Mouse (Mus musculus) MEL (cell line): ENCODE data around the gene Ggt7.

Experiments
- CHD2 ChIP-seq: IDR thresholded peaks from 2 replicates; pipeline ENCODE4 v1.6.1; 2011; ENCODE audit warnings: low read length, improper control_type of control experiment
- CTCF ChIP-seq, 3 experiments: IDR thresholded peaks in 2 of 3; conservative IDR thresholded peaks in 1 of 3; 2 replicates each; pipeline ENCODE4 v1.5.1; 2011 to 2012; ENCODE audit warnings: low read length in 3 of 3, low read depth in 2 of 3, mild to moderate bottlenecking in 2 of 3, improper control_type of control experiment in 1 of 3, inconsistent platforms in 1 of 3, mixed read lengths in 1 of 3, moderate library complexity in 1 of 3; ENCODE audit not compliant: control insufficient read depth in 1 of 3, insufficient read depth in 1 of 3, poor library complexity in 1 of 3, severe bottlenecking in 1 of 3
- HCFC1 ChIP-seq: IDR thresholded peaks from 2 replicates; pipeline ENCODE4 v1.6.1; 2012; ENCODE audit warnings: low read depth, mild to moderate bottlenecking, inconsistent platforms, low read length, improper control_type of control experiment, moderate library complexity
- JUND ChIP-seq: IDR thresholded peaks from 2 replicates; pipeline ENCODE4 v1.6.1; 2011; ENCODE audit warnings: low read depth, mild to moderate bottlenecking, improper control_type of control experiment, low read length
- MAX ChIP-seq: IDR thresholded peaks from 2 replicates; pipeline ENCODE4 v1.6.1; 2011; ENCODE audit warnings: low read length, improper control_type of control experiment
- MYC ChIP-seq: IDR thresholded peaks from 2 replicates; pipeline ENCODE4 v1.6.1; 2011; ENCODE audit warnings: low read depth, mild to moderate bottlenecking, low read length, improper control_type of control experiment, moderate library complexity
- POLR2A ChIP-seq, 2 experiments: IDR thresholded peaks; 2 replicates each; pipeline ENCODE4 v1.6.1; 2011 to 2012; ENCODE audit warnings: low read length in 2 of 2, mild to moderate bottlenecking in 2 of 2, control low read depth in 1 of 2, improper control_type of control experiment in 1 of 2, low read depth in 1 of 2, moderate library complexity in 1 of 2; ENCODE audit not compliant: control insufficient read depth in 1 of 2, insufficient read depth in 1 of 2, poor library complexity in 1 of 2
- RCOR1 ChIP-seq: IDR thresholded peaks from 2 replicates; pipeline ENCODE4 v1.6.1; 2012; ENCODE audit warnings: low read depth, mild to moderate bottlenecking, inconsistent platforms, low read length, improper control_type of control experiment
- USF2 ChIP-seq, 2 experiments: IDR thresholded peaks; 2 replicates each; pipeline ENCODE4 v1.6.1; 2011 to 2012; ENCODE audit warnings: improper control_type of control experiment in 2 of 2, low read length in 2 of 2, borderline replicate concordance in 1 of 2, inconsistent platforms in 1 of 2, low read depth in 1 of 2, mild to moderate bottlenecking in 1 of 2; ENCODE audit not compliant: insufficient read depth in 1 of 2
- ZKSCAN1 ChIP-seq: IDR thresholded peaks from 2 replicates; pipeline ENCODE4 v1.6.1; 2012; ENCODE audit warnings: low read depth, mild to moderate bottlenecking, inconsistent platforms, low read length, improper control_type of control experiment, moderate library complexity
- ZNF384 ChIP-seq: IDR thresholded peaks from 2 replicates; pipeline ENCODE4 v1.6.1; 2012; ENCODE audit warnings: low read depth, mild to moderate bottlenecking, inconsistent platforms, low read length, improper control_type of control experiment

DNA sequence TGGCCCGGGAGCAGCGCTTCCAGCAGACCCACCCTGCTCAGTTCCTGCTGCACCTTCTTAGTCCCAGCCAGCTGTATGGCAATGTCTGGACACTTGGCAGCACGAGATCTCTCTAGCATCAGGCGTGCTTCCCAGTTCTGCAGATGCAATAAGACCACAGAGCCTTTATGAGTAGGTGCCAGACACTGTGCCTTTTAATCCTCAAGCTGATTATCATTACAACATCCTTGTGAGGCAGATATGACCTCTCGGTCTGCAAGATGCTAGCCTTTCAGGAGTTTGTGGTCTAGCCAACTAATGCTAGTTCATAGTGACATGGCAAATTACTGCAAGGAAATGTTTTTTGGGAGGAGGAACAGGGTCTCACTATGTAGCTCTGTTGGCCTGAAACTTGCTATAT lies 49.7 kb upstream of the Ggt7 start:
- TF ChIP-seq CTCF (IDR thresholded peaks at IDR 0.05 in 2 of 3, conservative IDR thresholded peaks at IDR 0.05 in 1 of 3; ENCODE audit: control insufficient read depth in 1 of 3, insufficient read depth in 1 of 3, low read depth in 2 of 3, low read length in 3 of 3, poor library complexity in 1 of 3, severe bottlenecking in 1 of 3) (no peak), MYC (no peak), POLR2A (IDR thresholded peaks at IDR 0.05; ENCODE audit: control insufficient read depth in 1 of 2, insufficient read depth in 1 of 2, low read depth in 1 of 2, low read length in 2 of 2, poor library complexity in 1 of 2) (no peak), CHD2 (no peak), ZKSCAN1 (no peak), JUND (no peak), USF2 (IDR thresholded peaks at IDR 0.05; ENCODE audit: borderline replicate concordance in 1 of 2, insufficient read depth in 1 of 2, low read depth in 1 of 2, low read length in 2 of 2) (no peak), ZNF384 (no peak), HCFC1 (no peak), RCOR1 (no peak), MAX (no peak)
